Mouse (Mus musculus) cerebellum, postnatal 10 days (tissue): ENCODE results near the gene Vmn2r104.

Source experiments
- DNase-seq, 2 experiments: peaks; one replicate each; pipeline ENCODE4 v3.0.0; 2021; ENCODE audit warnings: mixed read lengths in 2 of 2

Gene Vmn2r104

DNA sequence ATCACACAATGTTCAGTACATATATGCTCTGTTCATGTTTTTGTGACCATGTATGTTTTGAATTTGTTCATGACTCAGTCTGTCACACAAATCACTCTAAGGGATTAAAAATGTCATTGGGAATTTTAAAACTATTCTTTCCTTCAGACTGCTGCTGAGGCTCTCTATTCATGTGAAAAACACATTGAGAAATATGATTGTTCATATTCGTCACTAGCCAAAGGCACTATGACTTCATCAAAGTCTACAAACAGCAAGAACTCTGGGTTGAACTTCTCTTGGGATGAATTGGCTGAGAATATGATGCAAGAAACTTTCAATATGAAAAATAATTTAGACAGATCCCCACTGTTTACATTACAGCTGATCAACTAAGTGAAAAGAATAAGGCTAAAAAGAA, at the start of gene Vmn2r104:
Gene Vmn2r104, minus strand, starts transcription at position 101 of the 400 bp plus-strand sequence.
- DNase-seq = no peak

DNA sequence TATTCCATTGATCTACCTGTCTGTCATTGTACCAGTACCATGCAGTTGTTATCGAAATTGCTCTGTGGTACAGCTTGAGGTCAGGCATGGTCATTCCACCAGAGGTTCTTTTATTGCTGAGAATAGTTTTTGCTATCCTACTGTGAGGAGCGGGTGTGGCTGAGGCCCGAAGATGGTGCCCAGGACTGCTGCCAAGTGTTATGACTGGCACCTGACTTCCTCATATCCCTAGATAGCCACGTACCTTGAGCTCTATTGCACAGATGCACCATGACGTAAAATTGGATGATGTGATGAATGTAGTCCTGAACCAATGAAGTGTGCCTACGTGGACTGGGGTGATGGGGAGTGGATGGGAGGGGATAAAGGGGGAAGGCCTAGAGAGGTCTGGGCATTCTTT, 26.0 kb upstream of the Vmn2r104 start:
- no peak for DNase-seq

DNA sequence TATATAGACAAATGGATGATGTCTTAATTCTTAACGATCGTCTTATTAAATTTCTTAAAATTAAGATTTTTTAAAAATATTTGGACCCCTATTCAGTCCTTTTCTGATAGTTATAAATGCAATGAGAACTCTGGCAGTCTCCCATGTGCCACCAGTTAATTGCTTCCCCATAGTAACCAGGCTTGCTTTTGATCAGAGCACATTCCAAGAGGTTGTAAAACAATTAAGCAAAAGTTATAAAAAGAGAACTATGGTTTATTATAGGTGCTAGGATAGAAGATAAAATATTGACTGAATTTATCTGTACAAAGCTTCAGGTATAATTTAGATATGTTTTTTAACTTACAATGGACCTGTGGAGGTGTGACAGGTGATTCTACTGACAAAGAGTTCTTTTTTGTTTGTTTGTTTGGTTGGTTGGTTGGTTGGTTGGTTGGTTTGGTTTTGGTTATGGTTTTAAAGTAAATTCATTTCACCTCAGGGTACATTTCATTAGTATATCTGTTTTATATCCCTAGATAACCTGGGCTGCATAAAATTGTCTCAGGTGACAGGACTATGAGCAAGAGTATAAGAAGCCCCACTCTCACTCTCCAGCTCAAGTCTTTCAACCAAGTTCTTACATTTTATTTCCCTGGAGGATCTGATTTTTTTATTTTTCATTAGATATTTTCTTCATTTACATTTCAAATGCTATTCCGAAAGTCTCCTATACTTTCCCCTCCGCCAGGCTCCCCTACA, 23.7 kb upstream of the Vmn2r104 start:
- DNase-seq = no peak
